ENCODE assay signal across 8 mouse cellular contexts in genomic region chr4:66828163-66828668, GRCm38 (mm10). TPM values are rescaled to one million over a fixed set of nuclear protein-coding genes. Genes with fewer than 3 reads are reported as not detected.
DNase-seq lines count a peak whose midpoint lies in the region; ATAC-seq lines count a peak whose summit lies in the region.

No protein-coding gene starts in this region.

- H3K36me3 ChIP-seq in forebrain, embryonic 10.5 days (replicated peaks) = no peaks in the 10 kb centered on the region
- H3K36me3 ChIP-seq in forebrain, embryonic 14.5 days (ENCODE audit: control insufficient read depth, insufficient read depth, low read length) = no peaks in the 10 kb centered on the region
- H3K36me3 ChIP-seq in limb, embryonic 10.5 days = no peaks in the 10 kb centered on the region
- no peaks in the 10 kb centered on the region for H3K36me3 ChIP-seq in stomach, embryonic 16.5 days (ENCODE audit: control insufficient read depth, insufficient read depth, low read length)

- DNase-seq in forebrain, embryonic 10.5 days (ENCODE audit: extremely low spot score, low spot score) = no peak
- DNase-seq in forebrain, embryonic 14.5 days (ENCODE audit: low spot score) = no peak
- peak; percentile 3 for DNase-seq in ovary, postnatal 14 days (ENCODE audit: low spot score)
- DNase-seq in ovary, adult 18-20 months (ENCODE audit: low spot score) = no peak
- DNase-seq in limb, embryonic 10.5 days (ENCODE audit: low spot score) = no peak
- DNase-seq in cerebellum, adult 11 months = no peak
- no peak for DNase-seq in right cerebral cortex, postnatal 14 days

- H3K27me3 ChIP-seq in forebrain, embryonic 10.5 days (ENCODE audit: poor library complexity, severe bottlenecking) = no peaks in the 10 kb centered on the region
- H3K27me3 ChIP-seq in forebrain, embryonic 14.5 days (replicated peaks; ENCODE audit: control insufficient read depth, insufficient read depth, low read length) = no peaks in the 10 kb centered on the region
- H3K27me3 ChIP-seq in limb, embryonic 10.5 days (ENCODE audit: low read depth, poor library complexity, severe bottlenecking) = no peaks in the 10 kb centered on the region
- H3K27me3 ChIP-seq in stomach, embryonic 16.5 days (ENCODE audit: control insufficient read depth, insufficient read depth, low read length) = no peaks in the 10 kb centered on the region

- peaks cover 12% of the 10 kb centered on the region for H3K4me1 ChIP-seq in forebrain, embryonic 10.5 days
- H3K4me1 ChIP-seq in forebrain, embryonic 14.5 days (ENCODE audit: control insufficient read depth, insufficient read depth, low read length) = no peaks in the 10 kb centered on the region
- peaks cover 18% of the 10 kb centered on the region for H3K4me1 ChIP-seq in limb, embryonic 10.5 days
- peaks cover 15% of the 10 kb centered on the region for H3K4me1 ChIP-seq in stomach, embryonic 16.5 days (ENCODE audit: control insufficient read depth, insufficient read depth, low read length)

- H3K4me2 ChIP-seq in forebrain, embryonic 14.5 days (ENCODE audit: low read length) = no peak overlapping the region
- peak overlapping the region; percentile 50 for H3K4me2 ChIP-seq in stomach, embryonic 16.5 days (ENCODE audit: low read depth, low read length)

- 79% methylated on average over 6 of the region's 6 CpGs for WGBS in forebrain, embryonic 10.5 days
- WGBS in forebrain, embryonic 14.5 days = 47% methylated on average over 6 of the region's 6 CpGs
- 58% methylated on average over 6 of the region's 6 CpGs for WGBS in limb, embryonic 10.5 days
- WGBS in stomach, embryonic 16.5 days = 35% methylated on average over 6 of the region's 6 CpGs

- 0 out of 2 replicates have a peak overlapping the region, but pooled peaks have one; percentile 35 for H3K27ac ChIP-seq in forebrain, embryonic 10.5 days
- no peak overlapping the region for H3K27ac ChIP-seq in forebrain, embryonic 14.5 days (ENCODE audit: low read depth, low read length)
- H3K27ac ChIP-seq in limb, embryonic 10.5 days = peak overlapping the region; percentile 59
- peak overlapping the region; percentile 84 for H3K27ac ChIP-seq in stomach, embryonic 16.5 days (ENCODE audit: low read length)

- H3K9ac ChIP-seq in forebrain, embryonic 14.5 days (ENCODE audit: low read length) = no peak overlapping the region
- peak overlapping the region; percentile 53 for H3K9ac ChIP-seq in stomach, embryonic 16.5 days (ENCODE audit: low read length)

- no peaks in the 10 kb centered on the region for H3K9me3 ChIP-seq in forebrain, embryonic 10.5 days
- no peaks in the 10 kb centered on the region for H3K9me3 ChIP-seq in forebrain, embryonic 14.5 days (replicated peaks; ENCODE audit: control insufficient read depth, low read length)
- no peaks in the 10 kb centered on the region for H3K9me3 ChIP-seq in limb, embryonic 10.5 days (replicated peaks)
- H3K9me3 ChIP-seq in stomach, embryonic 16.5 days (replicated peaks; ENCODE audit: control insufficient read depth, low read length) = no peaks in the 10 kb centered on the region

- no peak for ATAC-seq in forebrain, embryonic 14.5 days
- ATAC-seq in stomach, embryonic 16.5 days (ENCODE audit: insufficient read depth, low FRiP score) = no peak

- no peak overlapping the region for H3K4me3 ChIP-seq in forebrain, embryonic 10.5 days
- no peak overlapping the region for H3K4me3 ChIP-seq in forebrain, embryonic 14.5 days (ENCODE audit: low read depth, low read length)
- no peak overlapping the region for H3K4me3 ChIP-seq in limb, embryonic 10.5 days
- H3K4me3 ChIP-seq in stomach, embryonic 16.5 days (replicated peaks; ENCODE audit: low read length) = peak overlapping the region; percentile 35

RNA-seq across cellular contexts. Expression of gene Tlr4, which starts 0.8 kb away (rescaled TPM):
- 0.93 and 1.1 TPM in 2 replicates for polyA plus RNA-seq in forebrain, embryonic 10.5 days (2016; fragmentation: Nextera tagmentation; extraction: Ambion mirVana)
- polyA plus RNA-seq in forebrain, embryonic 14.5 days (2014; fragmentation: Nextera tagmentation; extraction: Ambion mirVana) = 0.80 and 0.89 TPM in 2 replicates
- 0.53 and 0.69 TPM in 2 replicates for polyA plus RNA-seq in limb, embryonic 10.5 days (2016; fragmentation: Nextera tagmentation; extraction: Ambion mirVana)
- 2.9 and 3.6 TPM in 2 replicates for polyA plus RNA-seq in stomach, embryonic 16.5 days (2015; fragmentation: Nextera tagmentation; extraction: Ambion mirVana)
